Mouse (Mus musculus): ENCODE measurements at regions not wholly inside any gene's neighbourhood (a gene's known extent, or its start where the extent isn't known, plus 50 kb on each side); places are given as distances from the start of the nearest gene placed in this dataset.

DNA sequence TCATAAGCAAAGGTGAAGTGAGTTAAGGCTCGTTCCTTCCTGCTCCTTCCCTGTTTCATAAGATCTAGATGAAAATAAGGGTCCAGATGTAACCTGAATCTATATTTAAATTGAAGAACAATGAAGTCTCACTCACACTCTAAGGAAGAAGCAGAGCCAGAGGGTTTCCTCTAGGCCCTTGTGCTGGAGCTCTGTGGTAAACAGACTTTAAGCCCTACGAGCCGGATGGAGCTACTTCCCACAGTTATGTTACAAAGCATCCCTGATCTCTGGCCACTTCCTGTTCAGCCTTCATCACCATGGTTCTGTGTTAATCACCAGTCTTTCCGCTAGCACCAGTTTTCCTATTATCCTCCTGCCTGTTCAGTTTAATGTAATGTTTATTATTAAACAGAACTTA is 250.1 kb downstream of the Lyplal1 start:
- TF ChIP-seq POLR2A (IDR thresholded peaks at IDR 0.05; ENCODE audit: borderline replicate concordance, extremely low read depth, low read depth, low read length) (no peak), CTCF (IDR thresholded peaks at IDR 0.05; ENCODE audit: insufficient read depth, low read length) (no peak)
